Mouse (Mus musculus): ENCODE measurements around the gene Pts. TPM values are rescaled to one million over a fixed set of nuclear protein-coding genes. Genes with fewer than 3 reads are reported as not detected.

Gene Pts
- polyA plus RNA-seq, 1 experiment from 2014 or later: 133 TPM

DNA sequence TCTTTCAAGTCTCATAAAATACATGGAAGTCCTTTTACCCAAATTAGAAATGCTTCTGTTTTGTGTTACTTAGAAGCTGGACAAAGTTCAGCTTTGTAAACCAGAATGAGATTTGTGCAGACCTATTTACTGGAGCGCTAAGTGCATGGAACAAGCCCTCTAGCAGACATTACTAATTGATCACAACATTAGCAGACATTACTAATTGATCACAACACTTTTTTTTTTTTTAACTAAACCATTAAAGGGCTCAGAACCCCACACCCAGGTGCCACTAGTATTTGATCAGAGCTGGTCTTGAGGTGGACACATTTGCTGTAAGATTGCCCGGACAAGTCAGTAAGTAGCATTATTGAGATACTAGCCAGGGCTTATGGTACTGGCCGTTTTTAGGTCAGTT, 5.3 kb upstream of the Pts start:
- Histone ChIP-seq H3K4me3 (replicated peaks; ENCODE audit: low read depth, low read length) (no peak overlapping the region), H3K4me1 (replicated peaks; ENCODE audit: insufficient read depth, low read length) (no peaks in the 10 kb centered on the region), H3K4me2 (ENCODE audit: low read length) (no peak overlapping the region), H3K27ac (no peak overlapping the region), H3K9me3 (replicated peaks; ENCODE audit: low read length) (no peaks in the 10 kb centered on the region), H3K9ac (ENCODE audit: low read depth, low read length) (no peak overlapping the region), H3K27me3 (ENCODE audit: insufficient read depth, low read length) (no peaks in the 10 kb centered on the region), H3K36me3 (ENCODE audit: insufficient read depth, low read length) (no peaks in the 10 kb centered on the region)
- WGBS: 76% methylated on average over 3 of the region's 3 CpGs
- DNase-seq (ENCODE audit: low spot score): peak; percentile 40
- ATAC-seq (replicated peaks; ENCODE audit: low FRiP score, low read depth): no peak
- TF ChIP-seq CTCF (IDR thresholded peaks at IDR 0.05; ENCODE audit: low read depth): no peak

DNA sequence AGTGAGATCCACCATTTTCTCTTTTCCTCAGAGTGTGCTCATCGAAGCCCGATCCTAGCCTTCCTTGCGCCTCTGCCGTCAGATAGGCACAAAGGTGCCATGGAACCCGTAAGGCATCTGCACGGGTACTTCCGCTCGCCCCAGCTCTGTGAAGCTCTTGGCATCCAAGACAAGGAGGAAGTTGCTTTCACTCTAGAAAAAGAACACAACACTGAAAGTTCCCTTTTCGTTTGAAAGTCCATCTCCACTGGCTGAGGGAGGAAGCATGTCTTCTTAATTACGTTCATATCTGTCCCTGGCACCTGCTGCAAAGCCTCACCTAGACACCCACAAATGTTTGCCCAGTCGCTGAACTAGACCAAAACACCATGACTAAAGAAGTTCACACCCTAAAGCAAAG, 4.8 kb upstream of the Pts start:
- Histone ChIP-seq H3K27me3 (ENCODE audit: insufficient read depth, low read length) (no peaks in the 10 kb centered on the region), H3K9me3 (replicated peaks; ENCODE audit: low read length) (no peaks in the 10 kb centered on the region), H3K4me1 (replicated peaks; ENCODE audit: insufficient read depth, low read length) (no peaks in the 10 kb centered on the region), H3K36me3 (ENCODE audit: insufficient read depth, low read length) (no peaks in the 10 kb centered on the region), H3K4me3 (replicated peaks; ENCODE audit: low read depth, low read length) (no peak overlapping the region), H3K9ac (ENCODE audit: low read depth, low read length) (no peak overlapping the region), H3K4me2 (ENCODE audit: low read length) (no peak overlapping the region), H3K27ac (no peak overlapping the region)
- ATAC-seq (replicated peaks; ENCODE audit: low FRiP score, low read depth): no peak
- TF ChIP-seq CTCF (IDR thresholded peaks at IDR 0.05; ENCODE audit: low read depth): no peak
- WGBS: 81% methylated on average over 11 of the region's 11 CpGs
- no peak for DNase-seq (ENCODE audit: low spot score)

DNA sequence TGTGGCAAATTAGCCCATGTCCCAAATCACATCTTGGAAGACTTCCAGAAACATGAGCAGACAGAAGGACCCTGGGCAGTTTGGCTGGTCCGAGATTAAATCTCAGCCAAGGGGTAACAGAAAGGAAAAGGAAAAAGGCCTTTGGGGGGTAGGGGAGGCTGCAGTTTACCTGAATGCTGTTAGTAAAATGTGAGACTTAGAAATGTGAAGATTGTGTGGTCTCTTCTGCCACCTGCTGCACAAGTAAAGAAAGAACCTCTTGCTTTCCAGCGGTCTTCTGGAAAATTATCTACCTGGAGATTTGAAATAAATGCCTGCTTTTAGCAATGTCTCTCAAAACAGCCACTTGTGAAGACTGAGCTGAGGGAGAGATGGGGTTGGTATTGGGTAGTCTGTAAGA, 2.4 kb upstream of the Pts start:
- 0 out of 2 replicates have a peak, but pooled peaks cover 4% of the 10 kb centered on the region for H3K4me1 ChIP-seq (replicated peaks; ENCODE audit: insufficient read depth, low read length)
- H3K27ac ChIP-seq: no peak overlapping the region
- WGBS: 30% methylated on average over 2 of the region's 2 CpGs
- peak; percentile 69 for TF ChIP-seq CTCF (IDR thresholded peaks at IDR 0.05; ENCODE audit: low read depth)
- peak; percentile 72 for DNase-seq (ENCODE audit: low spot score)
- no peak for ATAC-seq (replicated peaks; ENCODE audit: low FRiP score, low read depth)
- H3K4me3 ChIP-seq (replicated peaks; ENCODE audit: low read depth, low read length): no peak overlapping the region
- H3K36me3 ChIP-seq (ENCODE audit: insufficient read depth, low read length): no peaks in the 10 kb centered on the region
- no peak overlapping the region for H3K4me2 ChIP-seq (ENCODE audit: low read length)
- H3K9me3 ChIP-seq (replicated peaks; ENCODE audit: low read length): no peaks in the 10 kb centered on the region
- no peaks in the 10 kb centered on the region for H3K27me3 ChIP-seq (ENCODE audit: insufficient read depth, low read length)
- H3K9ac ChIP-seq (ENCODE audit: low read depth, low read length): no peak overlapping the region

DNA sequence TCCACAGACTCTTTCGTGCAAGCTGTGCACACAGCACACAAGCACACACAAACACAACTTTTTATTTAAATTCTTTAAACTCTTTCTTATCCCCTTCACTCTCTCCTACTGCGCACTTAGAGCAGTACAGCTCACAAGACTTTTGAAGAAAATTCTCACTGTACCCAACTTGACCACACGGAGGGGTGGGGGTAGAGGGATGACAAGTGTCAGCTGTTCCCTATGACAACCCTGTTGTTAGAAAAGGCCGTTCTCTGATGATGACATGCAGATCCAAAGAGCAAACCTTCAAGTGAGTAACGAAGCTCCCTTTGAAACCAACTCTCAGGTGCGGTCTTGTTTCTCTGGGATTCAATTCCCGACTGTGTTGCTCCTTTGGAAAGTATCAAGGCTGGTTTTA, 664 bp downstream of the Pts start:
- H3K9me3 ChIP-seq (replicated peaks; ENCODE audit: low read length): no peaks in the 10 kb centered on the region
- H3K4me1 ChIP-seq (replicated peaks; ENCODE audit: insufficient read depth, low read length): 0 out of 2 replicates have a peak, but pooled peaks cover 4% of the 10 kb centered on the region
- TF ChIP-seq CTCF (IDR thresholded peaks at IDR 0.05; ENCODE audit: low read depth): no peak
- H3K27ac ChIP-seq: no peak overlapping the region
- peak overlapping the region; percentile 53 for H3K4me2 ChIP-seq (ENCODE audit: low read length)
- peak; percentile 8; the same call in 1 of the 2 replicates for ATAC-seq (replicated peaks; ENCODE audit: low FRiP score, low read depth)
- peak overlapping the region; percentile 72; the same call in 1 of the 2 replicates for H3K9ac ChIP-seq (ENCODE audit: low read depth, low read length)
- no peaks in the 10 kb centered on the region for H3K27me3 ChIP-seq (ENCODE audit: insufficient read depth, low read length)
- 40% methylated on average over 7 of the region's 7 CpGs for WGBS
- H3K36me3 ChIP-seq (ENCODE audit: insufficient read depth, low read length): no peaks in the 10 kb centered on the region
- peak overlapping the region; percentile 58 for H3K4me3 ChIP-seq (replicated peaks; ENCODE audit: low read depth, low read length)
- DNase-seq (ENCODE audit: low spot score): no peak

- Histone ChIP-seq H3K27me3 (ENCODE audit: insufficient read depth, low read length) (no peaks in the 10 kb centered on the region), H3K4me3 (replicated peaks; ENCODE audit: low read depth, low read length) (no peak overlapping the region), H3K4me2 (ENCODE audit: low read length) (no peak overlapping the region), H3K4me1 (replicated peaks; ENCODE audit: insufficient read depth, low read length) (0 out of 2 replicates have a peak, but pooled peaks cover 4% of the 10 kb centered on the region), H3K27ac (no peak overlapping the region), H3K9ac (ENCODE audit: low read depth, low read length) (no peak overlapping the region), H3K9me3 (replicated peaks; ENCODE audit: low read length) (no peaks in the 10 kb centered on the region), H3K36me3 (ENCODE audit: insufficient read depth, low read length) (0 out of 2 replicates have a peak, but pooled peaks cover 4% of the 10 kb centered on the region)
- DNase-seq (ENCODE audit: low spot score) (no peak), ATAC-seq (replicated peaks; ENCODE audit: low FRiP score, low read depth) (no peak)
- 77% methylated on average over 5 of the region's 5 CpGs for WGBS
- TF ChIP-seq CTCF (IDR thresholded peaks at IDR 0.05; ENCODE audit: low read depth): no peak
Observed at GRCm38 (mm10) chr9:50525585-50525984, 2.9 kb downstream of the Pts start.

GRCm38 (mm10) chr9:50524936-50525335, 3.6 kb downstream of the Pts start:
- Histone ChIP-seq H3K4me2 (ENCODE audit: low read length) (no peak overlapping the region), H3K36me3 (ENCODE audit: insufficient read depth, low read length) (0 out of 2 replicates have a peak, but pooled peaks cover 4% of the 10 kb centered on the region), H3K27me3 (ENCODE audit: insufficient read depth, low read length) (no peaks in the 10 kb centered on the region), H3K4me3 (replicated peaks; ENCODE audit: low read depth, low read length) (no peak overlapping the region), H3K9me3 (replicated peaks; ENCODE audit: low read length) (no peaks in the 10 kb centered on the region), H3K4me1 (replicated peaks; ENCODE audit: insufficient read depth, low read length) (0 out of 2 replicates have a peak, but pooled peaks cover 4% of the 10 kb centered on the region), H3K9ac (ENCODE audit: low read depth, low read length) (no peak overlapping the region), H3K27ac (no peak overlapping the region)
- TF ChIP-seq CTCF (IDR thresholded peaks at IDR 0.05; ENCODE audit: low read depth): no peak
- ATAC-seq (replicated peaks; ENCODE audit: low FRiP score, low read depth): no peak
- WGBS: 89% methylated on average over 5 of the region's 5 CpGs
- DNase-seq (ENCODE audit: low spot score): no peak

DNA sequence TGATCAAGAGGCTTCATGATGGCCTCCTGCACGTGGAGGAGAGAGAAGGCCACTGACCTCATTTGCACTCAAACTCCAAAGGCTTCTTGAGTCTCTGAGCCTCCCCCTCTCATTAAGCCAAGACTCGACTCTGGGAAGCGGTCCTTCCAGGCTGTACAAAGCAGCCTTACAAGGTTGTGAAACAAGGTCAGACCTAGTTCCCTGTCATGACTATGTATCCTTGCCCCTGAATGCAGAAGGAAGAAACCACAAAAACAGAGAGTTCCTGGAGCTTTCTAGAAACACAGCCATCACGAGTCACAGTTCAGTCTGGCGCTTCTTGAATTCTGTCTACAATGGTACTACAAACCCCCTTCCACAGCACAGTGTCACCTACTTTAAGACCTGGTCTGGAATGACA, 6.0 kb downstream of the Pts start:
- Histone ChIP-seq H3K4me3 (replicated peaks; ENCODE audit: low read depth, low read length) (no peak overlapping the region), H3K9me3 (replicated peaks; ENCODE audit: low read length) (no peaks in the 10 kb centered on the region), H3K4me2 (ENCODE audit: low read length) (no peak overlapping the region), H3K36me3 (ENCODE audit: insufficient read depth, low read length) (0 out of 2 replicates have a peak, but pooled peaks cover 4% of the 10 kb centered on the region), H3K27me3 (ENCODE audit: insufficient read depth, low read length) (no peaks in the 10 kb centered on the region), H3K27ac (no peak overlapping the region), H3K4me1 (replicated peaks; ENCODE audit: insufficient read depth, low read length) (0 out of 2 replicates have a peak, but pooled peaks cover under 1% of the 10 kb centered on the region), H3K9ac (ENCODE audit: low read depth, low read length) (no peak overlapping the region)
- WGBS: 73% methylated on average over 5 of the region's 5 CpGs
- no peak for TF ChIP-seq CTCF (IDR thresholded peaks at IDR 0.05; ENCODE audit: low read depth)
- no peak for DNase-seq (ENCODE audit: low spot score)
- ATAC-seq (replicated peaks; ENCODE audit: low FRiP score, low read depth): no peak

All from kidney, postnatal 0 days (tissue).